Mouse (Mus musculus) CD8-positive naive resting alpha-beta T cell, adult 2 months (primary cell): Measurements from ENCODE around the gene Scgb1b27.
"Not testable (repeated sequence)": the region's sequence is repeated elsewhere in the genome, so short reads cannot be mapped to it uniquely, and the experiment has no call there.

Source experiments
- DNase-seq, 2 experiments: peaks; one replicate each; pipeline ENCODE4 v3.0.0; 2022; ENCODE audit warnings: low read depth in 2 of 2, low spot score in 2 of 2

The Scgb1b27 gene

DNA sequence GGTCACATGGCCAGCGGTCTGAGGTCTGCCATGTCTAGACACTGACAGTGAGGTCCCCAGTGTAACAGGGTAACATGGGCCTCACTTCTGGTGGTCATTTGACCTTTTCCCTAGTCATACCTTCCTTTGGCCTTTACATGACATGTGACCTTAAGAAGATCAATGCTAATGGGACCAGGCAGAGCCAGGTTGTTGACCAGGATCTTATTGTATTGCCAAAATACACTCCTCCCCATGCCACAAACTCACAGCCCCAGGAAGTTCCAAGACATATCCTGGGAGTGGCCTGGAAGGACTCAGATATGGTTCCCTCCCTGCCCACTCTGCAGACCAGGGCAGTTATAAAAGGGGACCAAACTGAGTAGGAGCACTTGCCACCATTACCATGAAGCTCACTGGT lies at the start of gene Scgb1b27:
Gene Scgb1b27, plus strand, starts transcription at position 301 of the 400 bp plus-strand sequence.
- not testable (repeated sequence) for DNase-seq

DNA sequence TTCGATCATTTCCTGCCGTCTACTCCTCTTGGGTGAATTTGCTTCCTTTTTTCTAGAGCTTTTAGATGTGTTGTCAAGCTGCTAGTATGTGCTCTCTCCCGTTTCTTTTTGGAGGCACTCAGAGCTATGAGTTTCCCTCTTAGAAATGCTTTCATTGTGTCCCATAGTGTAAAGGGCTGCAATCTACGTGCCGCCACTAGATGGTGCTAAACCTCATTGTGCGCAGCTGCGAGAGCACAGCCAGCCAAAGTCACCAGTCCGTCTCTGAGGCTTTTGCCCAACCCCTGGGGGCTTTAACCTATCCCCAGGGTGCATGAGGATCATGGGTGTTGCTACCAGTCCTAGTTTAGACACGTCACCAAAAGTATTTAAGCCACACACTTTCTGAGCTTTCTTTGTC lies 39.0 kb upstream of the Scgb1b27 start:
- not testable (repeated sequence) for DNase-seq

DNA sequence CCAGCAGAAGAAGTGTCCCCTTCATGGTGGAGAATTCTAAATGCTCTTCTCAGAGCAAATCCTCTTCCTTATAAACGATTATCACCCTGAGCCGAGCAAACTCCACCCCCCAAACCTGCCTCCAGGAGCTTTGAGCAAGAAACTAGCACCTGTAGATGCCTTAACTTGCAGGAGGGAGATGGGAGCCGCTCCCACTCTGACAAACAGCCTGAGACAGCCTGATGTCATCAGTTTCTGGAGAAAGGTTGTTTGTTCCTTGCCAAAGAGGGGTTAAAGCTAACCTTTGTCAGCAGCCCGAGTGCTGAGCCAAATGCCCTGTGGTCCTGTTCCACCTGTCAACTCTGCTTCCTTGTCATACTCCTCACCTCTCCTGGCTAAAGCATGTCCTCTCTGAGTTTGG lies 7.4 kb upstream of the Scgb1b27 start, which contains the start of gene Scgb2b27:
Gene Scgb2b27, minus strand, starts transcription at position 101 of the 400 bp plus-strand sequence.
- DNase-seq = no peak

DNA sequence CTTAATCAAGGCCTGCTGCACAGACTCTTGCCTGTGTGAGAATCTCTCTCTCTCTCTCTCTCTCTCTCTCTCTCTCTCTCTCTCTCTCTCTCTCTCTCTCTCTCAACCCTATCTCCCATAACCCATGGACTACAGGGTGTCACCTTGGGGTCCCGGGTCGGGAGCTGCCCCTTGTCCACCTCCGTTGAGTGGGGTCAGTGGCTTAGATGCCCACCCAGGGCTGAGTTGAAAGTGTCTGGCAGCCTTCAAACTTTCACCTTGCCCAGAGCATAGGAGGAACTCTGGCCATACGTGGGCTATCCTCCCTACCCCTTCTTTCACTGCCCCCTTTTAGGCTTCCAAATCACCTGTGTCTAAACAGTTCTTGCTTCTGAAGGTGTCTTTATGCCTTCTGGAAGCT lies 4.4 kb downstream of the Scgb1b27 start:
- DNase-seq = no peak

DNA sequence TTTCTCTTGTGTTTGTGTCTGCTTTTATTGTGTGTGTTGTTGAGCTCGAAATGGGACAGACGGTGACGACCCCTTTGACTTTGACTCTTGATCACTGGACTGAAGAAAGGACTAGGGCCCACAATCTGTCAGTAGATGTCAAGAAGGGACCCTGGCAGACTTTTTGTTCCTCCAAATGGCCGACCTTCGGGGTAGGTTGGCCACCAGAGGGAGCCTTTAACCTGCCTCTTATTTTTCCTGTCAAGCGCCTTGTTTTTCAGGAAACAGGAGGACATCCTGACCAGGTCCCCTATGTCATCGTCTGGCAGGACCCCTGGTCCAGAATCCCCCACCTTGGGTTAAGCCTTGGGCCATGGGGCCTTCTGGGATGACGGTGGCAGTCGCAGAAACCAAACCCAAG lies 5.9 kb downstream of the Scgb1b27 start:
- DNase-seq = not testable (repeated sequence)

DNA sequence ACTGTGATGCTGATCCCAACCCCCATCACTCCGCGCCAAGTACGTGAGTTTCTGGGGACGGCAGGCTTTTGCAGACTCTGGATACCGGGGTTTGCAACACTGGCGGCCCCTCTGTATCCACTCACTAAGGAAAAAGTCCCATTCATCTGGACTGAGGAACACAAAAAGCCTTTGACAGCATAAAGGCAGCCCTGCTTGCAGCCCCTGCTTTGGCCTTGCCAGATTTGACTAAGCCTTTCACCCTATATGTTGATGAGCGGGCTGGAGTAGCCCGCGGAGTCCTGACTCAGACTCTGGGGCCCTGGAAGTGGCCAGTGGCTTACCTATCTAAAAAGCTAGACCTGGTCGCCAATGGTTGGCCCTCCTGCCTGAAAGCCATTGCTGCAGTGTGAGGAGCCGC lies 8.7 kb downstream of the Scgb1b27 start:
- DNase-seq = no peak

DNA sequence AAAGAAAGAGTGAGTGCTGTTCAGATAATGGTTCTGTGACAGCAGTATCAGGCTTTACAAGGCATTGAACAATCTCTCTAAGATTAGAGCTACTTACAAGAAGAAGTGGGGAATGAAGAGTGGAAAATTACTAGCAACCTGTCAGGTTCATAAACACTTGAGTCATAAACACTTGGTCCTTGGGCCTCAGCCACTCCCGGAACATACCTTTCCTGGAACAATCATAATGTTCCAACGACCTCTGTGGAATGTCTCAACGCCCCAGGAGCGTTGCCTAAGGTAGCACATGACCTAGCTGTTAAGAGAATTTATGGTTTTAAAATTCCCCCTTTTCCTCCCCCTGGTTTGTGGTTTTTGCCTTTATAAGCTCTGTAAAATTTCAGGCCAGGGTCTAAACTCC lies 13.3 kb downstream of the Scgb1b27 start:
- DNase-seq = not testable (repeated sequence)

DNA sequence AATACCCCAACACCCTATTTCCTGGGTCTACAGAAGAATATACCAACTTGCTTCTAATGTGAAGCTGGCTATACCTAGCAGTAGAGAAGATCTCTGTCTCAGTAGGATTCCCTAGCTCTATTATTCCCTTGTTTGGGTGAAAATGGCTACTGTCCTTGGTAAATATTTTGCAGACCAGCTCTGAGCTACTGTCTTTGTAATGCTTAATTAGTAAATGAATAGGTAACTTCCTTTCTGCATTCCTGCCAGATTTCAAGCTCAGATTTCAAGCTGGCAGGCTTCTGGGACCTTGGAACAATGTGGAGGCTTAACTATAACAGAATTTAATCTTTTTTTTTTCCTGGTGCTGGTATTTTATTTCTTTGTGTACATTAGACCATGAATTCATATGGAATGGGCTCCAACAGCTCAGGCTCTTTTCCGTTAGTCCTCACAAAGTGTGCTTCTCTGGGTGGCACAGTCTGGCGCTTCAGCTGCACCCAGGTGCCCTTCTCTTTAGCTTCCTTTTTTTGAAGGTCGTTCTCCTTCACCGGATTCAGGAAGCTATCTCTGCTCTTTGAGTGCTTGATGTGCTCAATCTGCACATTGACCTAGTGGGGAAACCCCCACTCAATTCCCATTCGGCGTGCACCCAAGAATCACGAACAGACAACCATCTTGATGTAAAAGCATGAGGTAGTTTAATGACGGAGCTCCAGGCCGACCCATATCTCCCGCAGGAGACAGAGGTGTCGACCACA lies 15.0 kb downstream of the Scgb1b27 start:
- not testable (repeated sequence) for DNase-seq

DNA sequence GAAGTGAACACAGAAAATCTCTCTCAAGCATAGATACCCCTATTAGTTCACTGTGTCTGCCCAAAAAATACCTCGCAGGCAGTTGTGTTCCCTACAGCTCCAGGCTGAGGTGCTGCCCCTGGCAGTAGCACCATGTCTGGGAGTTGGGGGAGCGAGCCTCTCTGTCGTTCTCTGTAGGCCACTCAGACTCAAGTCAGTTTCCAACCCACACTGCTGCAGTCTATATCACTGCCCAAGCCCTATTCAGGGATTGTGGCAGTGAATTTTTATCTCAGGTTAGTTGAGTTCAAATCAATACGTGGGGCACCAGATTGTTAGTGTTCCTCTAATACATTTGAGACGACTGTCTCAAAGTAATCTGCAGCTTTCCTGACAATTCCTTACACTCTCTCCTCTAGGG lies 46.8 kb downstream of the Scgb1b27 start:
- DNase-seq = not testable (repeated sequence)
